Mouse (Mus musculus) urinary bladder, adult 2 months (tissue): Measurements from ENCODE around the gene Tsfm. TPM values are rescaled to one million over a fixed set of nuclear protein-coding genes. Genes with fewer than 3 reads are reported as not detected.
A peak's percentile ranks its signal among the peaks of the same experiment; 100 is the strongest.

Experiments used
- DNase-seq: peaks from one replicate; pipeline ENCODE4 v3.0.0; 2022; ENCODE audit warnings: low spot score
- polyA plus RNA-seq: library from polyadenylated mRNA; depleted of rRNA; stranded (reverse); fragments of >200 nt; gene quantifications from 2 replicates; pipeline ENCODE4 v1.2.3, GENCODE M21; 2012

Gene Tsfm
- polyA plus RNA-seq, 1 experiment, result 36.9 TPM

- peak; percentile 87 for DNase-seq
Measured at GRCm38 (mm10) chr10:127041774-127042338, 11.2 kb upstream of the Tsfm start.

GRCm38 (mm10) chr10:127041274-127041766 is 10.7 kb upstream of the Tsfm start, which contains the start of the genes Mettl1 and Eef1akmt3:
TSS of gene Mettl1 (plus strand) at chr10:127041414.
TSS of gene Eef1akmt3 (minus strand) at chr10:127041513.
- peak; percentile 52 for DNase-seq

- DNase-seq, result no peak
Measured at GRCm38 (mm10) chr10:127040569-127041214, 10.1 kb upstream of the Tsfm start.

GRCm38 (mm10) chr10:127037641-127038040 is 7.0 kb upstream of the Tsfm start:
- no peak for DNase-seq

- no peak for DNase-seq
Measured at GRCm38 (mm10) chr10:127036273-127036672, 5.6 kb upstream of the Tsfm start.

- no peak for DNase-seq
Measured at GRCm38 (mm10) chr10:127033301-127033741, 2.7 kb upstream of the Tsfm start.

- DNase-seq, result no peak
Measured at GRCm38 (mm10) chr10:127018422-127018821, 12.2 kb downstream of the Tsfm start.

GRCm38 (mm10) chr10:127017071-127017470 is 13.6 kb downstream of the Tsfm start:
- DNase-seq, result no peak

- DNase-seq, result no peak
Measured at GRCm38 (mm10) chr10:127016488-127016887, 14.2 kb downstream of the Tsfm start.

GRCm38 (mm10) chr10:127003806-127004205 is 26.8 kb downstream of the Tsfm start:
- DNase-seq, result no peak

- no peak for DNase-seq
Measured at GRCm38 (mm10) chr10:127003334-127003733, 27.3 kb downstream of the Tsfm start.

- DNase-seq, result no peak
Measured at GRCm38 (mm10) chr10:127002765-127003164, 27.9 kb downstream of the Tsfm start.

GRCm38 (mm10) chr10:127002056-127002455 is 28.6 kb downstream of the Tsfm start:
- no peak for DNase-seq

GRCm38 (mm10) chr10:127001297-127001696 is 29.3 kb downstream of the Tsfm start:
- no peak for DNase-seq

GRCm38 (mm10) chr10:127000529-127000928 is 30.1 kb downstream of the Tsfm start, which contains the start of gene Avil:
TSS of gene Avil (plus strand) at chr10:127000709.
- DNase-seq, result no peak

- no peak for DNase-seq
Measured at GRCm38 (mm10) chr10:126997340-126998113, 33.1 kb downstream of the Tsfm start.

GRCm38 (mm10) chr10:126993621-126994020 is 37.0 kb downstream of the Tsfm start:
- DNase-seq, result no peak

- no peak for DNase-seq
Measured at GRCm38 (mm10) chr10:126991676-126992075, 39.0 kb downstream of the Tsfm start.

- peak; percentile 78 for DNase-seq
Measured at GRCm38 (mm10) chr10:126990313-126991056, 40.2 kb downstream of the Tsfm start.

- no peak for DNase-seq
Measured at GRCm38 (mm10) chr10:126988513-126989165, 42.0 kb downstream of the Tsfm start.
